ENCODE assay signal across 7 mouse cellular contexts in the genomic region with DNA sequence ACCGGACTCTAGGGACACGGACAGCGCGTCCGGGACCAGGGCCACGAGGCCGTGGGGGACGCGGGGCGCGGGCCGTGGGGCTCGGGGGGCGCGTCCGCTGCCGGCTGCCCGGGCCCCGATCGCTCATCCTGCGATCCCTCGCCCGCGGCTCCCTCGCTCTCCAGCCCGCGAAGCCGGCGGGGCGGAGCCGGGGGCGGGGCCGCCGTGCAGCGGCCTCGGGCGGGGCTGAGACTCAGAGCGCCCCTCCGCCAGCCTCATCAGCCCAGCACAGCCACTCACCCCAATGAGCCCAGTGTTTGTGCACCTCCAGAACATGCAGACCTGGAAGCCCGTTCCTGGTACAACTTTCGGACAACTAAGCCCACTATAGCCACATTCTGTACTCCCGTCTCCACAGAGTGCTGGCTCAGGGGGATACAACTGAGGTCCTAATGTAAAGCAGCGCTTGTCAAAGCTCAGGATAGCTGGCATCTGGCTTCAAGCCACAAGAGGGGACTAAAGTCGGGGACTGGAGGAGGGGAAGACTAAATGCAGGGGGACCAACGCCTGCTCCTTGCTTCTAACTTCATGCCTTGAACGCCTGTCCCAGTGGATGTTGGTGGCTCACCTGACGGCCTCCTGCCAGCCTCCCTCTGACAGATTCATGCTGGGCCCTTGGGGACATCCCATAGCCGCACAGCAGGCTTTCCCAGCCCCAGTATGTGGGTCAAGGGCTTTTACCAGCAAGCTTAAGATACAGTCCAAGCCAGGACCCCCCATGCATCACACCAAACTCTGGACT. TPM values are rescaled to one million over a fixed set of nuclear protein-coding genes. Genes with fewer than 3 reads are reported as not detected.
DNase-seq lines count a peak whose midpoint lies in the region; ATAC-seq and TF ChIP-seq lines count a peak whose summit lies in the region.

Gene Cnih2 (minus strand): TSS at position 159 of the 781 bp plus-strand sequence.

- 0 out of 2 replicates have a peak, but pooled peaks cover 2% of the 10 kb centered on the region for H3K27me3 ChIP-seq in heart, embryonic 12.5 days (replicated peaks)
- H3K27me3 ChIP-seq in liver, postnatal 0 days (ENCODE audit: insufficient read depth, low read length): peaks cover 22% of the 10 kb centered on the region

- peak within 1 kb of the TSS; percentile 52 for H3K4me3 ChIP-seq in heart, embryonic 12.5 days
- H3K4me3 ChIP-seq in liver, postnatal 0 days (ENCODE audit: low read depth, low read length): peak within 1 kb of the TSS; percentile 35

- H3K27ac ChIP-seq in heart, embryonic 12.5 days (ENCODE audit: poor library complexity, severe bottlenecking): 0 out of 2 replicates have a peak within 1 kb of the TSS, but pooled peaks have one; percentile 8
- no peak within 1 kb of the TSS for H3K27ac ChIP-seq in liver, postnatal 0 days (ENCODE audit: low read depth)

- H3K4me2 ChIP-seq in heart, embryonic 12.5 days: peak within 1 kb of the TSS; percentile 90
- H3K4me2 ChIP-seq in liver, postnatal 0 days (ENCODE audit: low read depth, low read length): peak within 1 kb of the TSS; percentile 75

- no peak for TF ChIP-seq EP300 in liver, postnatal 0 days (IDR thresholded peaks at IDR 0.05; ENCODE audit: low read depth)

- peak within 1 kb of the TSS; percentile 68 for H3K9ac ChIP-seq in heart, embryonic 12.5 days
- H3K9ac ChIP-seq in liver, postnatal 0 days (replicated peaks): no peak within 1 kb of the TSS; the same call in 1 of the 2 replicates

- H3K36me3 ChIP-seq in heart, embryonic 12.5 days: peaks cover 44% of the 10 kb centered on the region
- H3K36me3 ChIP-seq in liver, postnatal 0 days (replicated peaks; ENCODE audit: insufficient read depth, low read length): peaks cover 40% of the 10 kb centered on the region

- H3K9me3 ChIP-seq in heart, embryonic 12.5 days (replicated peaks): no peaks in the 10 kb centered on the region
- H3K9me3 ChIP-seq in liver, postnatal 0 days (ENCODE audit: low read length): no peaks in the 10 kb centered on the region

- peaks cover 66% of the 10 kb centered on the region for H3K4me1 ChIP-seq in heart, embryonic 12.5 days (replicated peaks)
- peaks cover 11% of the 10 kb centered on the region for H3K4me1 ChIP-seq in liver, postnatal 0 days (ENCODE audit: insufficient read depth)

- ATAC-seq in heart, embryonic 12.5 days (ENCODE audit: insufficient number of reproducible peaks, low FRiP score): peak; percentile 58
- ATAC-seq in liver, postnatal 0 days: peak; percentile 46

- peak; percentile 53 for DNase-seq in A20 (ENCODE audit: low read depth, low spot score)
- DNase-seq in CD4-positive, CD25-positive, alpha-beta regulatory T cell, adult 2 months (ENCODE audit: low read depth, low spot score): peak; percentile 76
- DNase-seq in cerebellum, postnatal 25 days: peak; percentile 81 to 89
- DNase-seq in kidney, postnatal 36 days: peak; percentile 35 to 82
- DNase-seq in liver, postnatal 0 days: peak; percentile 71
- DNase-seq in retina, postnatal 1 day: peak; percentile 79

- no peak for TF ChIP-seq CTCF in liver, postnatal 0 days (IDR thresholded peaks at IDR 0.05; ENCODE audit: low read depth)

- WGBS in heart, embryonic 12.5 days: 3% methylated on average over 43 of the region's 48 CpGs
- WGBS in liver, postnatal 0 days (ENCODE audit: insufficient replicate concordance): 11% methylated on average over 26 of the region's 48 CpGs

RNA-seq across cellular contexts. Expression of gene Cnih2, which starts in this region (rescaled TPM):
- 5.9 and 7.0 TPM in 2 replicates for polyA plus RNA-seq in heart, embryonic 12.5 days (2016; fragmentation: Nextera tagmentation; extraction: Ambion mirVana)
- 0.15 and 0.18 TPM in 2 replicates for polyA plus RNA-seq in liver, postnatal 0 days (2015; fragmentation: Nextera tagmentation; extraction: Ambion mirVana)

Comparison
In these comparisons a context has a peak if more than half of its experiments do, and no peak if none do; other contexts are left out.
1. Peak in DNase-seq, ATAC-seq, H3K4me3 ChIP-seq and H3K4me2 ChIP-seq in liver, postnatal 0 days; RNA of the gene not detected or under 1 TPM.